Mouse (Mus musculus) gastrocnemius, adult 18-20 months (tissue): Measurements from ENCODE around the gene Cacna1i. TPM values are rescaled to one million over a fixed set of nuclear protein-coding genes. Genes with fewer than 3 reads are reported as not detected.

Experiments used
- DNase-seq: peaks from one replicate; pipeline ENCODE4 v3.0.0; 2021; ENCODE audit warnings: low spot score
- total RNA-seq, 2 experiments: library from RNA; stranded (reverse); gene quantifications; 2 replicates each; pipeline ENCODE4 v1.2.3; 2021

The Cacna1i gene
- total RNA-seq, 2 experiments from 2014 or later = 0.21 TPM

GRCm38 (mm10) chr15:80401387-80401898 is 114.4 kb downstream of the Cacna1i start:
- no peak for DNase-seq

- DNase-seq = no peak
Observed at GRCm38 (mm10) chr15:80401980-80402379, 114.9 kb downstream of the Cacna1i start.

GRCm38 (mm10) chr15:80407873-80408272 is 120.8 kb downstream of the Cacna1i start:
- no peak for DNase-seq

- no peak for DNase-seq
Observed at GRCm38 (mm10) chr15:80410661-80411060, 123.6 kb downstream of the Cacna1i start.

- DNase-seq = peak; percentile 32
Observed at GRCm38 (mm10) chr15:80413070-80413469, 126.0 kb downstream of the Cacna1i start.

- DNase-seq = no peak
Observed at GRCm38 (mm10) chr15:80413988-80414721, 127.1 kb downstream of the Cacna1i start.

GRCm38 (mm10) chr15:80415132-80415531 is 128.1 kb downstream of the Cacna1i start:
- DNase-seq = no peak

- DNase-seq = peak; percentile 13
Observed at GRCm38 (mm10) chr15:80417066-80417465, 130.0 kb downstream of the Cacna1i start.

GRCm38 (mm10) chr15:80418146-80418545 is 131.1 kb downstream of the Cacna1i start:
- DNase-seq = peak; percentile 16

- DNase-seq = no peak
Observed at GRCm38 (mm10) chr15:80430324-80430723, 143.3 kb downstream of the Cacna1i start.

GRCm38 (mm10) chr15:80436961-80437360 is 149.9 kb downstream of the Cacna1i start:
- no peak for DNase-seq

- no peak for DNase-seq
Observed at GRCm38 (mm10) chr15:80437996-80438395, 151.0 kb downstream of the Cacna1i start.

GRCm38 (mm10) chr15:80438423-80438822 is 151.4 kb downstream of the Cacna1i start:
- DNase-seq = no peak

GRCm38 (mm10) chr15:80440195-80440594 is 153.2 kb downstream of the Cacna1i start:
- DNase-seq = no peak

GRCm38 (mm10) chr15:80445956-80446687 is 159.1 kb downstream of the Cacna1i start:
- DNase-seq = no peak

Other genes starting within 250 kb of the Cacna1i start
- 10 to 100 TPM; 54.8 to 60.6 TPM for gene Syngr1, start 195.9 kb upstream of the Cacna1i start, total RNA-seq
- 10 to 100 TPM; 37.2 to 48.3 TPM for gene Rpl3, start 195.4 kb upstream of the Cacna1i start, total RNA-seq
- 10 to 100 TPM; 11.0 to 12.5 TPM for gene Tab1, start 154.1 kb upstream of the Cacna1i start, total RNA-seq
- 1 to 10 TPM in 1 of 2 experiments, under 1 TPM in 1; 0.43 to 1.2 TPM for gene Mgat3, start 113.5 kb upstream of the Cacna1i start, total RNA-seq
- gene Mief1, start 53.2 kb upstream of the Cacna1i start, total RNA-seq = 10 to 100 TPM; 20.4 to 23.0 TPM
- 1 to 10 TPM; 7.1 to 9.7 TPM for gene AC140267.1, start 51.4 kb upstream of the Cacna1i start, total RNA-seq
- gene Atf4, start 32.1 kb upstream of the Cacna1i start, total RNA-seq = 100 to 1,000 TPM; 141 to 165 TPM
- 10 to 100 TPM; 10.8 to 15.3 TPM for gene Rps19bp1, start 22.9 kb upstream of the Cacna1i start, total RNA-seq